Mouse (Mus musculus): ENCODE results near the gene Slc1a2.

- TF ChIP-seq CTCF (IDR thresholded peaks at IDR 0.05; ENCODE audit: low read depth, low read length) (no peak), POLR2AphosphoS5 (IDR thresholded peaks at IDR 0.05; ENCODE audit: insufficient replicate concordance, low read depth, low read length) (no peak), GATA2 (IDR thresholded peaks at IDR 0.05; ENCODE audit: borderline replicate concordance, low read depth, low read length) (no peak)
Observed at GRCm38 (mm10) chr2:102805761-102806496, 147.5 kb downstream of the Slc1a2 start.
